Mouse (Mus musculus): Measurements from ENCODE around the gene Exosc2. TPM values are rescaled to one million over a fixed set of nuclear protein-coding genes. Genes with fewer than 3 reads are reported as not detected.

Gene Exosc2
- polyA plus RNA-seq, 1 experiment = 10.0 TPM

DNA sequence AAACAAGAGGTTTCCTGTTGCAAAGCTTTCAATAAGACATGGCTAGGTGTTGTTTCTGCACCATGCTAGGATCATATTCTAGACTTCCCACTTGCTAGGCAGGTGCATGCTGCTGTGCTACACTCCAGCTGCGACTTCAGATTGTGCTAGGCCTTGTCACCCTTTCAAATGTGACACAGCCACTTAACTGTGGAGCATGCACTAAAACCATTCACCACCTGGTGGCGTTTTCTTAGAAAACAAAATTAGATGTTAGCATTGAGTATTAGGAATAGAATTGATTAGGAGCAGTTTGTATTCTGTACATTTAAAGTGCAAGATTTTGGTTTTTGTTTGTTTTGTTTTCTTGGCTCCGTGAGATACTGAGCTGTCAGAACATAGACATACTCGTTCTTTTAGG is 50.3 kb downstream of the Exosc2 start:
- Histone ChIP-seq H3K27ac (ENCODE audit: insufficient read depth, low read depth, low read length) (no peak overlapping the region), H3K4me3 (ENCODE audit: insufficient read depth, low read length) (no peak overlapping the region), H3K4me1 (ENCODE audit: control insufficient read depth, insufficient read depth, low read length) (peaks cover 1% of the 10 kb centered on the region)
- TF ChIP-seq CTCF (IDR thresholded peaks at IDR 0.05; ENCODE audit: low read depth, low read length) (no peak), POLR2A (IDR thresholded peaks at IDR 0.05; ENCODE audit: borderline replicate concordance, low read depth, low read length) (no peak)

DNA sequence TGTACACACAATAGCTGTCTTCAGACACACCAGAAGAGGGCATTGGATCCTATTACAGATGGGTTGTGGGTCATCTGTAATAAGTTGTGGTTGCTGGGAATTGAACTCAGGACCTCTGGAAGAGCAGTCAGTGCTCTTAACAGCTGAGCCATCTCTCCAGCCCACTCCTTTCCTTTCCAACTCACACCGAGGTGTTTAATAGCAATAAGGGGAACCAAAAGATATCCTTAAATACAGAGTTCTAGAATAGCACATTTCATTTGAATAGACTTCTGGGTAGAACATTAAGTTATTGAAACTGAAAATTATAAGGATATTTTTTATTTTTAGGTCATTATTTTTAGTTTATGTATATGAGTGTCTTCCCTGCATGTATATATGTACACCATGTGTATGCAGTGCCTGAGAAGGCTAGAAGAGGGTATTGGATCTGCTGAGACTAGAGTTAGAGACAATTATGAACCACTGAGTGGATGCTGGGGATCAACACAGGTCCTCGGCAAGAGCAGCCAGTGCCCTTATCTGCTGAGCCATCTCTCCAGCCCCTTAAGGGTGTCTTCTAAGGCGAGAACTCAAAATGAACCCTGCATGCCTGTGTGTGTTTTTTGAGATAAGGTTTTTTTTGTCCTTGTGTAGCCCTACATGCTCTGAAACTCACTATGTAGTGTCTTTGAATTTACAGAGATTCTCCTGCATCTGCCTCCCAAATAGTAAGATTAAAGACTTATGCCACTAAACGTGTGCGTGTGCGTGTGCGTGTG is 54.4 kb downstream of the Exosc2 start:
- no peak overlapping the region for H3K27ac ChIP-seq (ENCODE audit: insufficient read depth, low read depth, low read length)
- H3K4me1 ChIP-seq (ENCODE audit: control insufficient read depth, insufficient read depth, low read length) = peaks cover 19% of the 10 kb centered on the region
- TF ChIP-seq POLR2A (IDR thresholded peaks at IDR 0.05; ENCODE audit: borderline replicate concordance, low read depth, low read length) (no peak), CTCF (IDR thresholded peaks at IDR 0.05; ENCODE audit: low read depth, low read length) (no peak)
- no peak overlapping the region for H3K4me3 ChIP-seq (ENCODE audit: insufficient read depth, low read length)

DNA sequence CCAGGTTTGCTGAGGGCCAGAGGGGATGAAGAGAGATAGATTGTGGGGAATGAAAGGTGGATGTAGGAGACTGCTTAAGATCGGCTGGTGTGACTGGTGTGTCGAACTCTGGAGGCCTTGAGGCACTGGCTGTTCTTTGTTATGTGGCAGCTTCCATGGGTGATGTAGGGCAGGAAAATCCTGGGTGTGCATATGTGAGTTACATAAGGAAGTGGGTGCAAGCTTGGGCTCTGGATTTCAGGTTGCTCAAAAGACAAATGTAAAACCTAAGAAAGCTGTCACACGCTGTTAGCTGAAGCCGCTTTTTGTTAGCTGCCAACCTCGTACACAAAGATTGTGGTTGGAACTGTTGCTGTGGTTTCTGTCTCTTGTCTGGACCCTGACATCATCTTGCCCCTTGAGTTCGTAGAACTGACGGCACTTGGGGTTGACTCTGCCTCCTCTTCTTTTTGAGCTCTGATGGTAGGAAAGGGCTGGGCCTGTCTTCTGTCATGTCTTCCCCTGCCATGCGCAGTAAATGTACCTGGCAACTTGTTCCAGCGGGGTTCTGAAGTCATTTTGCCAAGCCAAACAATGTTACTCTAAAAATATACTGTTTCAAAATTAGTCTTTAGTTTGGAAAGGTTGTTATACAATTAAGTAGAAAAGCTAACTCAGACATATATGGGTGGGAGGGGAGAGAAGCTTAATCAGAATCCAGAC is 57.2 kb downstream of the Exosc2 start:
- TF ChIP-seq POLR2A (IDR thresholded peaks at IDR 0.05; ENCODE audit: borderline replicate concordance, low read depth, low read length) (no peak), CTCF (IDR thresholded peaks at IDR 0.05; ENCODE audit: low read depth, low read length) (no peak)
- no peak overlapping the region for H3K27ac ChIP-seq (ENCODE audit: insufficient read depth, low read depth, low read length)
- H3K4me3 ChIP-seq (ENCODE audit: insufficient read depth, low read length) = no peak overlapping the region
- H3K4me1 ChIP-seq (ENCODE audit: control insufficient read depth, insufficient read depth, low read length) = peaks cover 27% of the 10 kb centered on the region

DNA sequence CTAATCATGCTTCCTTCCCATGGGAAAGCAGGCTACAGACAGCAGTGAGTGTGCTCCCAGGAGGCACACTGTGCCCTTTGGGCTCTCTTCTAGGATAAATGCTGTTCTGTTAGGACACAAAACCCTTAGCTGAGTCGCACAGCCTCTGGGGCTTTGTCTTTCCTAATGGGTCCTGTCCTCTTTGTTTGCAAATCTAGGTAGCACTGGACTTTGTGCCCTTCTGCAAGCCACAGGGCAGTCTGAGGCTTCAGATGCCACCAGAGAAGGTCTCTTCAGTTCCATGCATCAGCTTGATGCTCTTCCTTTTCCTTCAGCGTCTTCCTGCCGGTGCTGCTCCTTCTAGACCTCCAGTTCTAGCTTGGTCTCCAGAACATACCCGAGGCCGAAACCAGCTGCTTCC is 60.1 kb downstream of the Exosc2 start:
- no peak overlapping the region for H3K4me3 ChIP-seq (ENCODE audit: insufficient read depth, low read length)
- peaks cover 27% of the 10 kb centered on the region for H3K4me1 ChIP-seq (ENCODE audit: control insufficient read depth, insufficient read depth, low read length)
- no peak overlapping the region for H3K27ac ChIP-seq (ENCODE audit: insufficient read depth, low read depth, low read length)
- no peak for TF ChIP-seq POLR2A (IDR thresholded peaks at IDR 0.05; ENCODE audit: borderline replicate concordance, low read depth, low read length)
- TF ChIP-seq CTCF (IDR thresholded peaks at IDR 0.05; ENCODE audit: low read depth, low read length) = no peak

Other genes starting within 250 kb of the Exosc2 start
- gene Ass1, start 200.5 kb upstream of the Exosc2 start, polyA plus RNA-seq (2012; ENCODE audit: insufficient read depth, insufficient read length, missing spikeins) = 10.3 and 12.0 TPM in 2 replicates
- 39.9 and 41.5 TPM in 2 replicates for gene Fubp3, start 98.1 kb upstream of the Exosc2 start, polyA plus RNA-seq (2012; ENCODE audit: insufficient read depth, insufficient read length, missing spikeins)
- not detected in 2 replicates for gene Prdm12, start 30.7 kb upstream of the Exosc2 start, polyA plus RNA-seq (2012; ENCODE audit: insufficient read depth, insufficient read length, missing spikeins)
- gene Abl1, start 17.7 kb downstream of the Exosc2 start, polyA plus RNA-seq (2012; ENCODE audit: insufficient read depth, insufficient read length, missing spikeins) = 48.4 and 53.1 TPM in 2 replicates
- gene Qrfp, start 139.9 kb downstream of the Exosc2 start, polyA plus RNA-seq (2012; ENCODE audit: insufficient read depth, insufficient read length, missing spikeins) = not detected in 2 replicates
- not detected in 2 replicates for gene Fibcd1, start 175.3 kb downstream of the Exosc2 start, polyA plus RNA-seq (2012; ENCODE audit: insufficient read depth, insufficient read length, missing spikeins)
- gene Lamc3, start 216.6 kb downstream of the Exosc2 start, polyA plus RNA-seq (2012; ENCODE audit: insufficient read depth, insufficient read length, missing spikeins) = not detected in 2 replicates